Mouse (Mus musculus): Measurements from ENCODE around the gene Fbxw7.
"Not testable (repeated sequence)": the region's sequence is repeated elsewhere in the genome, so short reads cannot be mapped to it uniquely, and the experiment has no call there.

The Fbxw7 gene

DNA sequence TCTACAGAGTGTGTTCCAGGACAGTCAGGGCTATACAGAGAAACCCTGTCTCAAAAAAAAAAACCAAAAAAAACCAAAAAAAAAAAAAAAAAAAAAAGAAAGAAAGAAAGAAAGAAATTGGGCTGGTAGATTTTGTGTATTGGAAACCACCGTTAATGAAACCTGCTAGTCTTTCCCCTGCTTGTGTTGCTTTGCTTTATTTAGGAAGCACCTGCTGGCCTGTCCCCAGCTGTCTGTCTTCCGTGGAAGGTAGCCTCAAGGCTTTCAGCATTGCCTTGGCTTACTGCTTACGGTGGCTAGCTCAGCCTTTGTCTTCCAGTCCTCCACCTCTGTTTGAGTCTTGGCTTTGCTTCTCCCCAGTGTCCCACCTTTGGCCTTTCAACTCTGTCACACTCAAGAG, 11.9 kb downstream of the Fbxw7 start:
- no peak for DNase-seq (ENCODE audit: low read depth)

GRCm38 (mm10) chr3:84827617-84828016, 12.5 kb downstream of the Fbxw7 start:
- no peak for DNase-seq (ENCODE audit: low read depth)

DNA sequence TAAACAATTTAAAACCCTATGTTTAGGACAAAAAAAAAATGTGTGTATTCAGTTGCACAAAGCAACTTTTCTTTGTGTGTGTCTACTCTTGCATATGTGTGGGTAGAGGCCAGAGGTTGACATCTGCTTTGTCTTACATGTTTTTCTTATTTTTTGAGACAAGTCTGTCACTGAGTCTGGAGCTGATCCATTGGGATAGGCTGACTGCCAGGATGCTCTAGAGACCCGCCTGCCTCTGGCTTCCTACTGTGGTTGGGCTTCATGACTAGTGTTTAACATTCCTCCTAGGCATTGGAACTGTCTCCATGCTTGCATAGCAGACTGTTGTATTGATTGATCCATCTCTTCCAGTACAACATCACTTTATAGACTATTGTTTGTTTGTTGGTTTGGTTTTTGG, 14.3 kb downstream of the Fbxw7 start:
- DNase-seq (ENCODE audit: low read depth): no peak

- no peak for DNase-seq (ENCODE audit: low read depth)
These were observed 21.0 kb downstream of the Fbxw7 start for GRCm38 (mm10) chr3:84836029-84836428.

GRCm38 (mm10) chr3:84837984-84838383, 22.9 kb downstream of the Fbxw7 start:
- DNase-seq (ENCODE audit: low read depth): no peak

- no peak for DNase-seq (ENCODE audit: low read depth)
These were observed 24.4 kb downstream of the Fbxw7 start for GRCm38 (mm10) chr3:84839499-84839898.

DNA sequence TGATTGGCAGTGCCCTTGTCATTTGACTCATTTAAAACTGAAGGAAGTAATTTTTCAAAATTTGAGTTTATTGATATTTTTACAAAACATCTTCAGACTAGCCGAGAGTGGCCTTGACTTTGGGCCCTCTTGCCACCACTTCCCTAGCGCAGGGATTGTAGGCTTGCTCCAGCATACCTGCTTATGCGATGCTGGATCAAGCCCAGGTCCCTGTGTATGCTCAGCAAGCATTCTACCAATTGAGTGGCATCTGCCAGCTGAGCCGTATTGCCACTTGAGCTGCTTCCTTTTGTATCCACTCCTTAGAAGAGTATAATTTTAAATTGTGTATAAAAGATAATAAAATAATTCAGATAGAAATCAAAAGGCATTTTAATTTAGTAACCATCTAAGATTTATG, 26.2 kb downstream of the Fbxw7 start:
- DNase-seq (ENCODE audit: low read depth): no peak

GRCm38 (mm10) chr3:84842793-84843192, 27.7 kb downstream of the Fbxw7 start:
- no peak for DNase-seq (ENCODE audit: low read depth)

- DNase-seq (ENCODE audit: low read depth): peak; percentile 64
These were observed 28.5 kb downstream of the Fbxw7 start for GRCm38 (mm10) chr3:84843594-84843993.

DNA sequence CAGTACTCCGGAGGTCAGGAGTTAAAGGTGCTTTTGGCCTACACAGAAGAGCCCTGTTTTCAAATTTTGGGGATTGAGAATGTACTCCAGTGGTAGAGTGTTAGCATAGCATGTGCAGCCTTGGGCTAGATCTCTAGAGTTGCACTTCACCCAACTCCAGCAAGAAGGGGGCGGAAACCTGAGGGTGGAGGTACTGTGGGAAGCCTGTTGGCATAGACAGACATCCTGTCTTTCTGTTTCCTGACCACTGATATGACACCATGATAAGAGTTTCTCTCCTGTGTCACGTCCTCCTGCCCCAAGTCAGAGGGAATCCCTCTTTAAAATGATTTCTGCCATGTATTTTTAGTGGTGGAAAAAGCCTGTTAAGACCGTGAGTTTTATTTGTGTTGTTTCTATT, 33.7 kb downstream of the Fbxw7 start:
- DNase-seq (ENCODE audit: low read depth): no peak

GRCm38 (mm10) chr3:84850418-84850817, 35.4 kb downstream of the Fbxw7 start:
- no peak for DNase-seq (ENCODE audit: low read depth)

- DNase-seq (ENCODE audit: low read depth): no peak
These were observed 36.7 kb downstream of the Fbxw7 start for GRCm38 (mm10) chr3:84851801-84852200.

DNA sequence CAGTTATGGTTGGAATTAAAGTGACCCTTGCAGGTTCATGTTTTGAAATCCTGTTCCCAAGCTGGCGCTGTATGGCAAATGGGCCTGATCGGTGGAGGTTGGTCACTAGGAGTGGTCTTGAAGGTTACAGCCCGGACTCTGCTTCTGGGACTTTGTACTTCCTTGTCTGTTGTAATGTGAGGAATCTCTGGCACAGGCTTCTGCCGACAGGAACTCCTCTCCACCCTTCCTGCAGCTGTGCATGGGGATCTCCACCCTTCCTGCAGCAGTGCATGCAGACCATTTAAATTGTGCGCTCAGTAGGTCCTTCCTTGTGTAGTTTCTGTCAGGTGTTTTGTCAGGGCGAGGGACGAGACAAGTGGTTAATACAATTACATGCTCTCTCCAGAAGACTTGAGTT, 37.8 kb downstream of the Fbxw7 start:
- DNase-seq (ENCODE audit: low read depth): no peak

GRCm38 (mm10) chr3:84854440-84854839, 39.4 kb downstream of the Fbxw7 start:
- no peak for DNase-seq (ENCODE audit: low read depth)

GRCm38 (mm10) chr3:84860669-84861068, 45.6 kb downstream of the Fbxw7 start:
- no peak for DNase-seq (ENCODE audit: low read depth)

- not testable (repeated sequence) for DNase-seq (ENCODE audit: low read depth)
These were observed 46.7 kb downstream of the Fbxw7 start for GRCm38 (mm10) chr3:84861817-84862216.

DNA sequence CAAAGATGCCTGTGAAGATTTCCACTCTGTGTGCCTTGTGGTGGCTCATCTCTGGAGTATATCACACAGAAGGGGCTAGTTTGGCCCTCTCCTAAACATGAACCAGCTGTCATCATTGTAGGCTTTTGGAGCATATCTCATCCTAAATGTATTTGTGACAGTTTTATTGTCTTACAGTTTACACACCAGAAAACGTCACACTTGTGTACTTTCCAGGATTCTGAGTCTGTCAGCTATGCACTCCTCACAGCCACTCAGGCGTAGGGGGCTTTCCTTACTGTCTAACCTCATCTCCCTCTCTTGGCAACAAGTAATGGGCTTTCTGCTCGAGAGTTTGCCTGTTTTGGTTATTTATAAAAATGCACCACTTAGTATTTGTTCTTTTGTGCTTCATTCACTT, 50.6 kb downstream of the Fbxw7 start:
- DNase-seq (ENCODE audit: low read depth): no peak

DNA sequence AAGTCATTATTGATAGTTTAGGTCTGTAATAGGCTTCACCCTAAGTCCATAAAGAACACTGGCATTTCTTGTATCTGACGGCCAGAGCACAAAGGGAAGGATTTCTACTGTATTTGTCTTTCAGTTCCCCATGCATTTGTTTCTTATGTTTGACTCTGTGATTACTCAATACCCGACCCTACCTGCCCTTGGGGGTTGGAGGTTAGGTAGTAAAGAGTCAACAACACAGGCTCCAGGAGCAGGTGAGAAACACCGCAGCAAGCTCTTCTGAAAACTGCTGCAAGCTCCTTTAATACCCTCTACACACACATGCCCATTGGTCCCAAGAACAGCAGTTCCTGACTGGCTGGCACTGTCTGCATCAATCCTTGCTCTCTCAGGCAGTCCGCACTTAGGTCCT, 51.8 kb downstream of the Fbxw7 start:
- no peak for DNase-seq (ENCODE audit: low read depth)

DNA sequence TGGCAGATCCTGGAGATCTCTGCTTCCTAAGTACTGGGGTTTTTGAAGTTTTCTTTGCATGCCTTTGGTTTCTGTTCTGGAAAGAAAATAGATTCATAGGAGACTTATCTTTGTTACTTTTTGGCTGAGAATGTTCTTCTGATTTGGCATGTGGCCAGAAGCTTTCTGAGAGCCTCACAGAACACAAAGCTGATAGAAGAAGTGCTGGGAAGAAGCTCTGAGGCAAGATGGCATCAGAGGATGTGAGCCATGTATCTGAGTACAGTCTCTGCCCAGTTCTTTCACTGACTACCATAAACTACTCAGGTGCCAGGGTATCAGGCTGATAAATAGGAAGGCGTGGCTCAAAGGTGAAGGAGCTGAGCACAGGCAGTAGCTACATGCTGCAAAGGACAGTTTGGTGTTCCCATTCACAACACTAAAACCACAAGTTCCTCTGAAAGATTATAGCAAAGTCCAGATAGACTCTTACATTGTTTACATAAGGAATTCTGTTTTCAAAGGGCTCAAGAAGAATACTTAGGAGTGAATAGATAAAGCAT, 52.4 kb downstream of the Fbxw7 start:
- no peak for DNase-seq (ENCODE audit: low read depth)

- DNase-seq (ENCODE audit: low read depth): no peak
These were observed 52.9 kb downstream of the Fbxw7 start for GRCm38 (mm10) chr3:84867991-84868390.

- no peak for DNase-seq (ENCODE audit: low read depth)
These were observed 55.1 kb downstream of the Fbxw7 start for GRCm38 (mm10) chr3:84870126-84870525.

GRCm38 (mm10) chr3:84875306-84875705, 60.2 kb downstream of the Fbxw7 start:
- no peak for DNase-seq (ENCODE audit: low read depth)

DNA sequence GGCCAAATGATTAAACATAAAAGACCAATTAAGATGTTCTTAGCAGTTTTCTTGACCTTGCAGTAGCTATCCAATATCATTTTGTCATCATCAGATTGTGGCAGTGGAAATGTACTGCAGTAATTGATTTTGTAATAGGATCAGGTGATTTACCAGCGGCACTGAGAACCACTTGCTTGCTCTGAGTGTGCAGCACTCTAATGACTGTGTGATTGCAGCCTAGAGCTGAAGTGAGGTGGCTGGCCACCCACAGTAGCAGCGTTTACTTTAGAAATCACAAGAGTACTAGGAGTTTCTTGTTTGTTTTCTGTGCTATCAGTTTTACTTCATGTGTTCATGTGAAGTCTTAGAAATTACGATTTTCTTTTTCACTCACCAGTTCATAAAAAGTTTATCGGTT, 61.1 kb downstream of the Fbxw7 start:
- no peak for DNase-seq (ENCODE audit: low read depth)

DNA sequence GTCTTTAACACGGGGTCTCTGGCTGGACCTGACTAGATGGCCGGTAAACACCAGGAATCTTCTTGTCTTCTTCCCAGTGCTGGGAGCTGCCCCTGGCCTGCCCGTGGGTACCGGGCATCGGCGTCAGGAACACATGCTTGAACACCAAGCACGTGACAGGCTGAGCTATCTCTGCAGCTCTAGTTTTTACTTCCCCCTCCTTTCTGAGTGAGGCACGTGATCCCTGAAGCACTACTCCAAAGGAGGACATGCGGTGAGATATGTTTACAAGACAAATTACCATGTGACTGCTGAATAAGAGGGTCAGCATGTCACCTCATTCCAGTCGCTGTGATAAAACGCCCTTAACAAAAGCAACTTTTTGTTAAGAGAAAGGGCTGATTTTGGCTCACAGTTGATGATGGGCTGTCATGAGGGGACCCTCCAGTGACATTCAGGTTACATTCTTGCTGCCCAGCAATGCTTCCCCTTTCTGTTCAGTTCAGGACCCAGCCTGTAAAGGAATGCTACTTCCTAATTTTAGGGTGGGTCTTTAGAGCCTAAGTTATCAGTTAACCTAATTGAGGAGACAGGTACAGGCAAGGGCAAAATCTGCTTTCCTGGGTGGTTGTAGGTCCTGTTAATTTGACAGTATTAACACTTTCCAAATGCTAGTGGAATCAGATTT, 68.9 kb downstream of the Fbxw7 start:
- DNase-seq (ENCODE audit: low read depth): no peak

All from fibroblast of lung, adult 2 months (primary cell).